Mouse (Mus musculus) C2C12 (cell line): ENCODE results near the gene Adamts20.

Experiments
- CEBPB ChIP-seq: IDR thresholded peaks from one replicate; pipeline ENCODE4 v1.6.1; 2011; ENCODE audit warnings: low read depth, mild to moderate bottlenecking, control low read depth, moderate library complexity
- CTCF ChIP-seq: IDR thresholded peaks from one replicate; pipeline ENCODE4 v1.5.1; 2011; ENCODE audit not compliant: control insufficient read depth, insufficient read depth, insufficient read length
- FOSL1 ChIP-seq: IDR thresholded peaks from one replicate; pipeline ENCODE4 v1.8.0; 2011; ENCODE audit warnings: mild to moderate bottlenecking, low read length; ENCODE audit not compliant: poor library complexity, insufficient read depth, severe bottlenecking
- MAX ChIP-seq: IDR thresholded peaks from one replicate; pipeline ENCODE4 v1.6.1; 2011; ENCODE audit warnings: mild to moderate bottlenecking, control low read depth
- USF1 ChIP-seq: IDR thresholded peaks from one replicate; pipeline ENCODE4 v1.6.1; 2011; ENCODE audit warnings: low read depth, mild to moderate bottlenecking, control low read depth, moderate library complexity

- TF ChIP-seq CEBPB (no peak), MAX (no peak), CTCF (no peak), USF1 (no peak), FOSL1 (no peak)
These were observed 24.2 kb upstream of the Adamts20 start for GRCm38 (mm10) chr15:94489433-94489832.
